Comparison of ENCODE assay signal across 28 mouse cellular contexts in genomic region chr3:14974758-14975157, GRCm38 (mm10).
"Had no signal": no experiment of that assay in that cellular context is flagged by ENCODE, and none has a peak within 500 bp of the region (broad histone marks: within the 10 kb centered on the region; RNA-seq: fewer than 3 reads in every experiment).

No protein-coding gene starts in this region.

- H3K36me3 ChIP-seq: embryonic facial prominence, embryonic 10.5 days; embryonic facial prominence, embryonic 12.5 days; embryonic facial prominence, embryonic 13.5 days; embryonic facial prominence, embryonic 15.5 days; forebrain, embryonic 10.5 days; forebrain, embryonic 12.5 days; forebrain, embryonic 15.5 days had no signal

- H3K9me3 ChIP-seq: embryonic facial prominence, embryonic 10.5 days; embryonic facial prominence, embryonic 12.5 days; embryonic facial prominence, embryonic 13.5 days; embryonic facial prominence, embryonic 15.5 days; forebrain, embryonic 10.5 days; forebrain, embryonic 12.5 days; forebrain, embryonic 13.5 days; forebrain, embryonic 15.5 days had no signal

- ATAC-seq: forebrain, embryonic 13.5 days; forebrain, embryonic 14.5 days; forebrain, embryonic 15.5 days; forebrain, embryonic 16.5 days; forebrain, postnatal 0 days had no signal

- H3K27ac ChIP-seq: embryonic facial prominence, embryonic 10.5 days; embryonic facial prominence, embryonic 12.5 days; embryonic facial prominence, embryonic 13.5 days; embryonic facial prominence, embryonic 15.5 days; forebrain, embryonic 10.5 days; forebrain, embryonic 12.5 days; forebrain, embryonic 13.5 days; forebrain, embryonic 15.5 days; gastrocnemius, adult 2 months had no signal

- H3K4me2 ChIP-seq: embryonic facial prominence, embryonic 12.5 days; embryonic facial prominence, embryonic 13.5 days; embryonic facial prominence, embryonic 15.5 days; forebrain, embryonic 12.5 days; forebrain, embryonic 13.5 days; forebrain, embryonic 15.5 days had no signal

- DNase-seq: cerebellum, adult 18-20 months; cerebellum, adult 2 months; cerebellum, adult 8-10 months; cerebellum, adult 9-10 months; cerebellum, adult 9-11 months; cerebellum, postnatal 10 days; cerebellum, postnatal 14 days; cerebellum, postnatal 25 days; cerebellum, postnatal 36 days; embryo, embryonic 11 days; forebrain, postnatal 0 days; gastrocnemius, adult 2 months; gastrocnemius, postnatal 10 days; gastrocnemius, postnatal 14 days; gastrocnemius, postnatal 25 days; gastrocnemius, postnatal 36 days; heart, adult 11 months had no signal

- H3K9ac ChIP-seq: embryonic facial prominence, embryonic 12.5 days; embryonic facial prominence, embryonic 13.5 days; embryonic facial prominence, embryonic 15.5 days; forebrain, embryonic 12.5 days; forebrain, embryonic 13.5 days; forebrain, embryonic 15.5 days; forebrain, postnatal 0 days had no signal

- H3K27me3 ChIP-seq: embryonic facial prominence, embryonic 12.5 days; embryonic facial prominence, embryonic 13.5 days; embryonic facial prominence, embryonic 15.5 days; forebrain, embryonic 12.5 days; forebrain, embryonic 13.5 days; forebrain, embryonic 15.5 days had no signal

- H3K4me3 ChIP-seq: embryonic facial prominence, embryonic 10.5 days; embryonic facial prominence, embryonic 12.5 days; embryonic facial prominence, embryonic 13.5 days; embryonic facial prominence, embryonic 15.5 days; erythroblast, embryonic 14.5 days; forebrain, embryonic 10.5 days; forebrain, embryonic 12.5 days; forebrain, embryonic 13.5 days; forebrain, embryonic 15.5 days; gastrocnemius, adult 2 months had no signal

- H3K4me1 ChIP-seq: embryonic facial prominence, embryonic 10.5 days; embryonic facial prominence, embryonic 12.5 days; embryonic facial prominence, embryonic 13.5 days; embryonic facial prominence, embryonic 15.5 days; forebrain, embryonic 12.5 days; forebrain, embryonic 13.5 days; forebrain, embryonic 15.5 days had no signal
